Mouse (Mus musculus): ENCODE measurements around the gene 2310034G01Rik.

Gene 2310034G01Rik

DNA sequence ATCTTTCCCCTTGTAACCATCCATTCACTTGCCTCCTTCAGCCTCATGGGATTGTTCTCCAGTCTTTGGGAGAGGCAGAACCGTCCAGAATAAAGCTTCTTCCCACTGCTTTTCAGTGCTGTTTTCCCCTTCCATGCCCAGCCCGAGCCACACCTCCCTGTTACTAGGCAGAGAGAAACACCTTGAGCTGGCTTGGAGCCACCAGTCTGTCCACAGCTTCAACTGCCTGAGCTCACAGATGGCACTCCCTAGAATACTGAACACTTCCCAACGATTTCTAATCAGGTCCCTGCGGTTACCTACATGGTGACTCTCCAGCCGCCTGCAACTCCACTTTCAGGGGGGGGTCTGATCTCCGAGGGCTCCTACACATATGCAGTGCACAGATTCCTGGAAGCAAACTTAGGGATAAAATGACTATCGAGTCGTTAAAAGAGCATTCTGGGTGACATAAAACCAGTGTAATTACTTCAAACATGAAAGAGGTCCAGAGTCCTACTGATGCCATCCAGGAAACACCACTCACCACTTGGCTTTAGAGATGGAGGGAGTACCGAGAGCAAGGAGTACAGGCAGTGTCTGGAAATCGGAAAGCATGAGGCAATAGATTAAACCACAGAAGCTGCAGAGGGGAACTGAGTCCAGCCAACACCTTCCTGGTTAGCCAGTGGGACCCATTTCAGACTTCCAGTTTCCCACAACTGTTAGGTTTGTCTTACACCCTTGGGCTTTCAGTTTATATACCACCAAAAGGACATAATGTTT, at the start of gene 2310034G01Rik:
Gene 2310034G01Rik (minus strand): TSS at position 135 of the 765 bp plus-strand sequence.
- no peak for DNase-seq (ENCODE audit: low read depth, low spot score)

DNA sequence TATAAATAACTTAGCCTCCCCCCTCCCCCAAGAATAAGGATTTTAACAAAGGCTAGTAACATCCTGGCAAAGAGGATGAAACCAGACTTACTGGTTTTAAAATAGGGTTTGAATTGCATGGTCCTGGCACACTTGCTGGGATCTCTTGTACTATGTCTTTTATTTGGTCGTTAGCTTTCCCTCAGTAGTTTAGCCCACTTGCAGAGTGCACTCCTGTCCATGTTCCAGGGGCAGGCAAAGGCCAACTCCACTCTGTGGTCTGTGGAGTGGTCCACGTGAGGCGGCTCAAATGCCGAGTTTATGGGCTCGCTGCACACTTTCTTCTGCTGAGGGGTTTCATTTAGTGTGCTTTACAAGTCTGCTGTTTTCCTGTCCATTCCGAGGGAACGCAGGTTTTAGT, 49.8 kb upstream of the 2310034G01Rik start:
- DNase-seq (ENCODE audit: low read depth, low spot score), result no peak

DNA sequence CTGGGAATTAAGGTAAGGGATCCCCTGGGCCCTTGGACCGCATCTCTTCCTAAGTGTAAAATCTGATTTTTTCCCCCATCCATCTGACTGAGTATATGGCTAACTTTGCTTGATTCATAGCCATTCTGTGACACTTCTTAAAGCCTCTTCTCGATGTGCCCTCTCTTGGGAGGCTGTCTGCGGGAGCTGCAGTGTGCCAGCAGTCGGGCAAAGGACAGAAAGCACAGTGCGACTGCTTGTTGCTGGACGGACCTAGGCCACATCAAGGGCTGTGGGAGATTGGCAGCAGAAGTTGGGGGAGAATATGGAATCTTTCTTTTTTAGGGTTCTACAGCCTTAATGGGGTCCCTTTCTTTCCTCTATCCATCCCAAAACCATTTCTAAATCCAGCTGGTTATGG, 49.3 kb upstream of the 2310034G01Rik start:
- DNase-seq (ENCODE audit: low read depth, low spot score), result no peak

DNA sequence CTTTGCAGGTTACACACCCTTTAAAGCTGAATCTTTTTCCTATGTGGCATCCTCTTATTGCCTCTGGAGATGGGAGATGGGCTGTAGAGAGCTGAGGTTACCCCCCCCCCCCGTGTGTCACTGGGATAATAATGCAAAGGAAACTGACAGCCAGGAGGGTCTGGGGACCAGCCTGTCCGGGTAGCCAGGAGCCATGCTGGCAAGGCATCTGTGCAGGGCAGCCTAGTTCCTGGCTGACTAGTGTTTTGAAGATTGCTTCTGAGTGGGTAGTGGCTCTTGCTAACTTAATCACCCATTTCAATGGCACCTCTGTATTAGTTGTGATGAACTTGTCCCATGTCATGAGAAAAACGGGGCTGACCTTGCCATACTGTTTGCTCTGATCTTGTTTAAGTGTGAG, 48.3 kb upstream of the 2310034G01Rik start:
- no peak for DNase-seq (ENCODE audit: low read depth, low spot score)

DNA sequence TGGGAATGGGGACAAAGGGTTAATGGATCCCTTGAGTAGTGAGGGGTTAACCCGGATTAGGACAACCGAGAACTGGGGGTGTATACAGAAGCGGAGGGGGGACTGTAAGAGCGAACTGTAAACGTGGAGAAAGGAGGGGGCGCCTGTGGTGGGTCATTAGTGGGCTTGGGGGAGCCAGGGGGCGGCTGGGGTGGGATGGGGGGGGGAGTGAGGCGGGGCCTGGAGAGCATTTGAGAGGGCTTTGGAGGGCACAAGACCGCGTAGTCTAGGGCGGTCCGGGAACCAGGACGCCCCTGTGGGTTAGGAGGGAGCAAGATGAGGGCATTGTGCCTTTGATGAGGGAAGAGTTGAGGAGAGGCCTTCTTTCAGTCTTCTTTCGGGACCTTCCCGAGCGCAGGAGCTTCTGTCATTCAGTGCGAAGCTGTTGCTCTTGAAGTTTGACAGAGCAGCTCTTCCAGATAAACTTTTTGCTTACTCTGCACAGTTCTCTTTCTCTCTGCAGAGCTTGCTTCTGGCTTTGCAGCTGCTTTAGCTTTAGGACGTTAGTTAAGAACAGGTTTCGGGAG, 47.4 kb upstream of the 2310034G01Rik start:
- no peak for DNase-seq (ENCODE audit: low read depth, low spot score)

DNA sequence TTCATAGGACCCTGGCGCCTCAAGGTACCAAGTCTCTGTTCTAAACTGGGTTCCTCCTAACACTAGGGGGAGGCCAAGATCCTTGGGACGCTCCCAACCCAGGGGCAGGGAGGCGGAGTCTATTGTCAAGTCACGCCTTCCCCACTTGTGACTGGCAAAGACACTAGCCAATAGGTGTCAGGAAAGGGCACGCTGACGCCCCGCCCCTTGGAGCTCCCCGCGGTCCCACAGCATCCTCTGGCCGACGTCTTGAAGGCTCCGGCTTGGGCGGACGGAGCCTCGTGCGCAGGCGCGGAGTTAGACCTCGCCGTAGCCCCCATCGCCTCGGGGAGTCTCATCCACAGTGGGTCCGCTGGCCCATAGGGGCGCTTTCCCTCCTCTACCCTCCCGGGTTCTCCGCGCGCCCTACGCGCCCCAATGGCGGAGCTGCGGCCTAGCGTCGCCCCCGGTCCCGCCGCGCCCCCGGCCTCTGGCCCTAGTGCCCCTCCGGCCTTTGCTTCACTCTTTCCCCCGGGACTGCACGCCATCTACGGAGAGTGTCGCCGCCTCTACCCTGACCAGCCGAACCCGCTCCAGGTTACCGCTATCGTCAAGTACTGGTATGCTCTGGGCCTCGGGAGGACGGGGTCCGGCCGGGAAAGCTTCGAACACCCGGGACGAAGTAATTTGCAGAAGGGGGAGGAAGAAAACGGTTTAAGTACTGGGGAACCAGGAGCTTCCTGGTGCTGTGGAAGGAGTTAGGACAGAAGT, 46.8 kb upstream of the 2310034G01Rik start, which contains the start of gene Sufu:
Gene Sufu (plus strand): TSS at position 211 of the 750 bp plus-strand sequence.
- DNase-seq (ENCODE audit: low read depth, low spot score), result peak; percentile 98

DNA sequence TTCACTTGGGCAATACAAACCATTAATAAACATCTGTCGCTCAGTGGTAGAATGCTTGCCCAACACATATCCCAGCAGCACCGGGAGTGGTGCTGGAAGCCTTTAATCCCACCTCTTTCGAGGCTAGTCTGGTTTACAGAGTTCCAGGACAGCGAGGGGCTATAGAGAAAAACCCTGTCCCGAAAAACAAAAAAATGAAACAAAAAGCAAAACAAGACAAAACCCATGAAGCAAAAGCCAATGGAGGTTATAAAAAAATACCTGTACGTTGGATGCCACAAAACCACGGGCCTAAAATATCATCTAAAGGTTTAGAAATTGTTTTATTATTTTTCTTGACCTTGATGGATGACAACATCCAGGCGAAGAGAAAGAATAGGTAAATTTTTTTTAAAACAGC, 46.0 kb upstream of the 2310034G01Rik start:
- DNase-seq (ENCODE audit: low read depth, low spot score), result no peak

DNA sequence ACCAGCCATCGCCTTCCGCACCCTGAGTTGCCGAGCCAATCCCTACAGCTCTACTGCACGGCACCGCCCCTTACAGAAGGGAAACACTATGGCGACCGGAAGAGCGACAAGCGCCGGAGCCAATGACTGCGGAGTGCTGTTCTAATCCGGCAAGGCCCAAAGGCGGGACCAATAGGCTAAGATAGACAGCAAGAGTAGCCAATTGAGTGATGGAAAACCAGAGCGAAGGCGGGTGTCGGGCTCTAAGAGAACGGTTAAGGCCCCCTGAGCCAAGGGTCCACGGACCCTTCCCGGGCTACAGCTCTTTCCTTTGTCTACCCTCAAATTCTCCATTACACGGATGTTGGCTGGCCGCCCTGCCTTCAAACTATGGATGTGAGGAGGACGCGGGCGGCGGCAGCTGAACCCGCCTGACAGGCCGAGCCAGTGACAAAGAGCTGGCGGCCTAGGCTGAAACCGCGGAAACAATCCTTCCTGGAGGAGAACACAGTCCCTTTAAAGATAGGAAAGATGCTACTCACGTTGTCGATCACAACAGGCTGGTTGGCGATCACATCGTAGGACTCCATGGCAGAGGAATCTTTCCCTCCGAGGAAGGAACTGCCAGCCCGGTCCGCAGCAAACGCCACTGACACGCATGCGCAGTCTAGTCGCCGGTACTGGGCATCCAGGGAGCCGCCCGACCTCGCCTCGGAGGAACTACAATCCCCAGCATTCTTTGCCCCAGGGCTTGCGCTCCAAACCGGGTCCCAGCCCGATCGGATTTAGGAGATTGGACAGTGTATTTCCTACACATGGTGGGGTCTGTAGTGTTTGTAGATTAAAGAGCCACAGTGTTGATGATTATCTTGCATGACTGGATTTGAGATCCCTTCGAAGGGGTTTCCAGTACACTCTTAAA, 45.3 kb upstream of the 2310034G01Rik start, which contains the start of gene Actr1a:
Gene Actr1a (minus strand): TSS at position 640 of the 901 bp plus-strand sequence.
- peak; percentile 99 for DNase-seq (ENCODE audit: low read depth, low spot score)

DNA sequence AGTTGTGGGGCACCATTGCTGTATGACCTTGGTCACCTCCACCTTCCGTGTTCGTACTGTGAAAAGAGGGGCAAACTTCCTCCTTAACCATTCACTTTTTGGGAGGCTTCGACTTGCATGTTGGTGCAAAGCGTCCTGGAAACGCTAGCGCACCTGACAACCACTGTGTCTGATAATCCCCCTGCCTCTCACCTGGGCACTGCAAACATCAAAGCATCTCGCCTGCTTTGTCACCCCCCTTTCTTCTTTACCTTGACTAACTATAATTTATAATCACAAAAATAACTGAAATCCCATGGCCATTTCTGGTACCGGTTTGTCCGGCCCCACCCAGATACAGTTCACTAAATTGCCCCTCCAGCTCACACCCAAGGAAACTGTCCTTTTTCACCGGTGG, 44.6 kb upstream of the 2310034G01Rik start:
- no peak for DNase-seq (ENCODE audit: low read depth, low spot score)

DNA sequence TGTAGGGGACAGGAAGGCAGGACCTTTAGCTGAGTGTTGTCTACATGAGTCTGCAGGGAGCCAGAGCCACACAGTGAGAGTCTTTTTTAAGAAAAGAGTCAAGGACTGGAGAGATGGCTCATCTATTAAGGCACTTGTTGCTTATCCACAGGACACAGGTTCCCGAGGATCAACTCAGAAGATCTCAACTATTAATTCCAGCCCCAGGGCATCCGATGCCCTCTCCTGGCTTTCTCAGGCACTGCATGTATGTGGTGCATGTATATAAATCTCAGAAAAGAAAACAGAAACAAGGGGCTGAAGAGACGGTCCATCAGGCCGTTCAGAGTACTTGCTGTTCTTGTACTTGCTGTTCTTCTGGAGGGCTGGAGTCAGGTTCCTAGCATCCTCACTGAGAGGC, 41.9 kb upstream of the 2310034G01Rik start:
- DNase-seq (ENCODE audit: low read depth, low spot score), result no peak

DNA sequence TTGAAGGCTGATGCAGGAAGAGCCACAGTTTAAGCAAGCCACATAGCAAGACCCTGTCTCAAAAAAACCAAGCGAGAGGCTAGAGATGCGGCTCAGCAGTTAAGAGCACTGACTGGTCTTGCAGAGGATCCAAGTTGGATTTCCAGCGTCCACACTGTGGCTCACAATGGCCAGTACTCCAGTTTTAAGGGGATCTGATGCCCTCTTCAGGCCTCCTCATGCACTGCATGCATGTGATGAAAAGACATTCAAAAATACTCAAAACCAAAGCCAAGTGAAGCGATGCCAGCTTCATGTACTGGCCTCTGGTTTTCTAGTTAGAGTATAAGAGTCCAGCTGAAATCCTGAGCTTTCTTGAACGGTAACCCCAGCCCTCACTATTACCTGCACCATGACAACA, 39.8 kb upstream of the 2310034G01Rik start:
- DNase-seq (ENCODE audit: low read depth, low spot score), result no peak

DNA sequence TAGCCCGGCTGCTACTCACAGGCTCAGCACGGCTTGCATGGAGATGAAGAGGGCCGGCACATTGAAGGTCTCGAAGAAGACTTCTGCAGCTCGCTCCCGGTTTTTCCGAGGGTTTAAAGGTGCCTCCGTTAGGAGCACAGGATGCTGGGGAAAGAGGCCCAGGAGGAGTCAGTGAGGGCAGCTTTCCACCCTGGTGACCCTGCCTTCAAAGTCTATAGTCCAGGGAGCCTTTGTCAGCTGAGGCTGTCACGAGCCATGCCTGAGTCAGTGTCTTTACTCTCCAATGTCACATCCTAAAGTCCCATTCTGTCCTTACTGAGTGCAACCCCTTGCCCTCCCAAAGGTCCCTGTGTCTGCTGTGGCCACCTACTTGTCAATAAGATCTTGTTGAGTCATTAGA, 32.2 kb upstream of the 2310034G01Rik start:
- no peak for DNase-seq (ENCODE audit: low read depth, low spot score)

DNA sequence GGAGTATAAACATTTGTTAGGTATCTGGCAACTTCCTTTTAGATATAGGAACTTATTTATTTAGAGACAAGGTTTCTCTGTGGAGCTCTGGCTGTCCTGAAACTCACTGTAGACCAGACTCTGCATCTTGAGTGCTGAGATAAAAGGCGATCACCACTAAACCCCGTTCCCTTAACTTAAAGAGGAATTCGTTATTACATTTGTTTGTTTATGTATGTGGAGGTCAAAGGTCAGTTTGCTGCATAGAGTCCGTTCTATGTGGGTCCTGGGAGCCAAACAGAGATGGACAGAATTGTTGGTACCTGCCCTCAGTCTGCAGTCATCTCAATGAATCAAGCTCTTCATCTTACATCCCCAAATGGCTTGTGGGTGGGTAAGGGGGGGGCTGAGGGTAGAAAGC, 25.8 kb upstream of the 2310034G01Rik start:
- DNase-seq (ENCODE audit: low read depth, low spot score), result no peak

DNA sequence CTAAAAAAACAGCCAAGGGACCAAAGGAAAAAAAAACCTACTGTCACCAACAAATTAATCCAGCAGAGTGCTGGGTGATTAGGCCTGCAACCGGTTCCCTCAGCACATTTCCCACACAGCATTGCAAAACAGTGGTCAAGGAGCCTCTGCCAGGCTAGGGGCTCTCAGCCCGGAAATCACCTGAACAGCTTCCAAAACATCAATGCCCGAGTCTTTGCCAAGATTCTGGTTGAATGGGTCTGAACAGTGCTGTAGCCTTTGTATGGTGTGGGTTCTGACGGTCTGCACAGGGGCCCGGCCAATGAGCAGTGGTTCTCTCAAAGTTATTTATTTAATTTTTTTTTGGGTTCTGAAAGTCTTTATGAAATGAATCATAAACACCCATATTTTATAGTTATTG, 25.4 kb upstream of the 2310034G01Rik start:
- DNase-seq (ENCODE audit: low read depth, low spot score), result no peak

DNA sequence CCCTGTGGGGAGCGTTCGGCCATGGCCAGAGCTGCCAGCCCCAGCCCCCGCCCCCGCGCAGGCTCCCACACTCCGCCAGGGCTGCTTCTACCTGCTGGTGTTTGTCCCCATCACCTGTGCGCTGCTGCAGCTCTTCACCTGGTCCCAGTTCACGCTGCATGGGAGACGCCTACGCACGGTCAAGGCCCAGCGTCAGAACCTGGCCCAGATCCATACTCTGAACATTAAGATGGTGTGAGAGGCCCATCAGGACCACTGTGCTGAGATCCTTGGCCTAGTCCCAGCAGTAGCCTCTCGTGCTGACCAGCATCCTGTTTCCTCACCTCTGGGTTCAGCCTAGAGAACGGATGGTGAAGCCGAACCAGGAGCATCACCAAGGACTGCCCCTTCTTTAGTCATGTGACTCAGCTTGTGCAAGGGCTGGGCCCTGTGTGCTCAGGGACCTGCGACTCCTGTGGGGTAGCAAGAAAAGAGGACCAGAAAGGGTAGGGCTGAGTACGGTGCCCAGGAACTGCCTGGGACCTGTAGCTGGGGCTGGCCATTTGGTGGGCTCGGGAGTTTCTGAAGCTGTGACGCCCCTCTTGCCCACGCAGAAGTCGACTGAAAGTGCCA, 24.5 kb upstream of the 2310034G01Rik start:
- DNase-seq (ENCODE audit: low read depth, low spot score), result no peak

DNA sequence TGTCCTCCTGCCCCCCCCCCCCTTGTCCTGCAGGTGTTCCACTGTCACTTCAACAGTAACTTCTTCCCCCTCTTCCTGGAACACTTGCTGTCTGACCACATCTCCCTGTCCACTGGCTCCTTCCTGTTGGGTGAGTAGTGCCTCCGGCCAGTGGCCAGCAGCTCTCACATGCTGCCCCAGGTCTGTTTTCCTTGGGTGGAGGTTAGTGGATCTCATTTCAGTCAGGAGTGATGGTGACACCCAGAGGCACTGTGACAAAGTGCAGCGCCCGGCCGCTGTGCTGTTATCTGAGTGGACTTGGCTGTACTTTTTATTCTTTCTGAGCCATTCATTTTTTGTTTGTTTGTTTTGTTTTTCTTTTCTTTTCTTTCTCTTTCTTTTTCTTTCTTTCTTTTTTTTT, 19.1 kb upstream of the 2310034G01Rik start:
- DNase-seq (ENCODE audit: low read depth, low spot score), result peak; percentile 73

DNA sequence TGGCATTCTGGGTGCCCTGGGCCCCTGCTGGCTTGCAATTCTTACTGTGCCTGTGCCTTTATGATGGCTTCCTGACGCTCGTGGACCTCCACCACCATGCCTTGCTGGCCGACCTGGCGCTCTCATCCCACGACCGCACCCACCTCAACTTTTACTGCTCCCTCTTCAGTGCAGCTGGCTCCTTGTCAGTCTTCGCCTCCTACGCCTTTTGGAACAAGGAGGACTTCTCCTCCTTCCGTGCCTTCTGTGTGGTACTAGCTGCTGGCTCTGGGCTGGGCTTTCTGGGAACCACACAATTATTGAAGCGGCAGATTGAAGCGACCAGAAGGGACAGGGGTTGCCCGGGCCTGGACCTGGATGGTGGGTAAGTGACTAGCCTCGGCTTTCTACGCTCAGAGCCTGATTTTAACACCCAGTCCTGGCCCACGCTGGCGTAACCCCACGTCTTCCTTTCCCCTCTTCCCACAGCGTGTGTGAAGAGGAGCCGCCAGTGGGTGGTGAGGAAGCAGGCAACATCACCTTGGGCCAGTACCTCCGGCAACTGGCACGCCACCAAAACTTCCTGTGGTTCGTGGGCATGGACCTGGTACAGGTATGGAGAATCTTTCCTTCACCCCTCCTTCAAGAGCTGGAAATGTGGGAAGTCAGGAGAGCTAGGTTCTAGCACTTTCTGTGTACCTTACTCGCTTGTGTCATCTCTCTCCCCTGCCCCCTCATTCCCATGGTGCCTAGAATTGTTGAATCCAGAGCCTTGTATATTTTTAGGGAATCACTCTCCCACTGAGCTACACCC, 17.9 kb upstream of the 2310034G01Rik start:
- DNase-seq (ENCODE audit: low read depth, low spot score), result no peak

DNA sequence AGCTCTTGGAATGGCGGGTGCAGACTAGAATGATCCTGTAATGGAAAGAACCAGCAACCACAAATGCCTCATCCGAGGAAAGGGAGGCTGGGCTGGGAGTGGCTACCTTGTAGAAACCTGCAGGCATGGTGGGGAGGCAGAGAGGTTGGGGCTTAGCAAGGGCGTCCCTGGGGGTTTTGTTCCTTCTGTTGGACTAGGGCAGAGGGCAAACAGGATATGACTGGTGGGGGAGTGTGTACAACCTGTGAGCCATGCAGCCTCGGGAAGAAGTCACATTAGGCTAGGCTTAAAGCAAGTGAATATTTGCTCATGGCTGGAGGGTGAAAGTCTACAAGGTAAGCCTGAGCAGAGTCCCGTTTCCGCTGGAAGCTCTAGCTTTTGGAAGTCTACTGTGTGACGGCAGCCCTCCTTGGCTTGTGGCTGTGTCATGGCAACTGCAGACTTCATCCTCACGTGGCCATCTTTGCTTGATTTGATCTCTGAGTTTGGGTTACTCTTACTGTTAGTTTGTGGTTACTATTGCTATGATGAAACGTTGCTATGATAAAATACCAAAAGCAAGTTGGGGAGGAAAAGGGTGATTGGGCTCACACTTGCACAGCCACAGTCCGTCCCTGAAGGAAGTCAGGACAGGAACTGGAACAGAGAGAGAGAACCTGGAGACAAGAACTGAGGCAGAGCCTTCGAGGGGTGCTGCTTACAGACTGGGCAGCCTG, 13.3 kb upstream of the 2310034G01Rik start:
- DNase-seq (ENCODE audit: low read depth, low spot score), result no peak

DNA sequence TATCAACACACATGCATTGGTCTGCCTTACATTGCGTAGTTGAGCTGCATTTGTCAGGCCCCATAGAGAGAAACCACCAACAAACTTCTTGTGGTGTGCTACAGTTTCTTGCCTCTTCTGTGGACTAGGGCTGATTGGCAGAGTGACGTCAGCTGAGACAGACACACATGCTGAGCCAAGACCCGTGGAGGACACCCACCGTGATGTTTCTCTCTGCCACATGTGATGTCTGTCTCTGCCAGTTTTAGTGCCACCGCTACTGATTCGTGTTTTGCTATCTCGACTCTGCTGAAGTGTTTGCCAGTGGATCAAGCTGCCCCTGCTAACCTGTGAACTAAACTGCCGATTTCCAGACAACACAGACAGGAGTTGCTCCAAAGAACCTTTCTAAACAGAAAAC, 12.0 kb upstream of the 2310034G01Rik start:
- no peak for DNase-seq (ENCODE audit: low read depth, low spot score)

DNA sequence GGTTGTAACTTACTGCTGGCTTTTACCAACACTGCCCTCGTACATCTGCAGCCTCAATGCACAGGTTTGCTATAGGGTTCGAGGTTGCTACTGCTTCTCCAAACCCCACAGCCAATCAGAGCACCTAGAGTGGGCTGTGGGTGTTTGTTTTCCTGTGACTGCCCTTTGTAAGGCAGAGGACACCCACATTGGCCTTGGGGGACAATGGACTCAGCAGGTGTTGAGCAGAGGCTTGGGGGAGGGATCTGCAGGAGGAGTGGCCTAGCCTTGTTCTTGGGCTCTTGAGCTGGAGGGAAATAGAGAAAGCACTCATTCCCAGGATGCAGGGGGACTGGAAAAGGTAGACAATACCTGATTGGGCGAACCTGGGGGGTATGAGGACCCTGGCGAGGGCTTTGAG, 8.3 kb upstream of the 2310034G01Rik start:
- DNase-seq (ENCODE audit: low read depth, low spot score), result no peak

All from skeletal muscle tissue, adult 2 months (tissue).